Mouse (Mus musculus) bone marrow macrophage, adult 2 months (primary cell): Measurements from ENCODE around the gene Prkn.

Experiments used
- CTCF ChIP-seq: IDR thresholded peaks from 2 replicates; pipeline ENCODE4 v1.5.1; 2012; ENCODE audit warnings: low read depth, mild to moderate bottlenecking, low read length, moderate library complexity
- POLR2A ChIP-seq: IDR thresholded peaks from 2 replicates; pipeline ENCODE4 v1.6.1; 2012; ENCODE audit warnings: mild to moderate bottlenecking, low read depth, low read length, borderline replicate concordance

DNA sequence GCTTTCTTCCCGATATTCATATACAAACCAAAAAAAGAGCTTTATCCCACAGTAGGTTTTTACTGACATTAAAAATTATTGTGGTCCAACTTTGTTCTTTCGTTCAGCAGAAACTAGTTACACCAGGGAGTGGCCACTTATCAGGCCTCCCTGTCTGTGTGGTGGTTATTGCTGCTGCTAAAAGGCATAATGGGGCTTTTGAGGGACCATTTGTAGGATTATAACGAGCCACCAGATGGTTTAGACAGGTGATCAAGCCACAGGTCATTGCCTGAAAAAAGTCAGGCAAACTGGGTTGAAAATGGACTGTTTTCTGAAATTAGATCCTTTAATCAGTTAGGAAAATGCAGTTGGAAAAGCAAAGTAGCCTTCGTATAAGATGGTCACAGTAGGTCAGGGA, 444.1 kb downstream of the Prkn start:
- no peak for TF ChIP-seq POLR2A
- no peak for TF ChIP-seq CTCF
